Mouse (Mus musculus): ENCODE results near the gene Akap1. TPM values are rescaled to one million over a fixed set of nuclear protein-coding genes. Genes with fewer than 3 reads are reported as not detected.
A peak's percentile ranks its signal among the peaks of the same experiment; 100 is the strongest.

The Akap1 gene
- polyA plus RNA-seq, 1 experiment from 2014 or later, result 20.6 TPM

GRCm38 (mm10) chr11:88840724-88841350 lies 23.5 kb downstream of the Akap1 start:
- Histone ChIP-seq H3K9me3 (ENCODE audit: low read depth, low read length) (no peaks in the 10 kb centered on the region), H3K36me3 (ENCODE audit: insufficient read depth) (peaks cover 62% of the 10 kb centered on the region), H3K4me3 (ENCODE audit: low read depth, low read length) (no peak overlapping the region), H3K27ac (ENCODE audit: low read depth) (no peak overlapping the region; the same call in 1 of the 2 replicates), H3K4me1 (ENCODE audit: insufficient read depth) (no peaks in the 10 kb centered on the region), H3K27me3 (ENCODE audit: insufficient read depth, low read length) (no peaks in the 10 kb centered on the region), H3K4me2 (no peak overlapping the region), H3K9ac (no peak overlapping the region; the same call in 1 of the 2 replicates)
- no peak for TF ChIP-seq CTCF (IDR thresholded peaks at IDR 0.05; ENCODE audit: low read depth)
- 77% methylated on average over 10 of the region's 10 CpGs for WGBS
- DNase-seq, result no peak
- no peak; the same call in 1 of the 2 replicates for ATAC-seq (ENCODE audit: insufficient read depth)

DNA sequence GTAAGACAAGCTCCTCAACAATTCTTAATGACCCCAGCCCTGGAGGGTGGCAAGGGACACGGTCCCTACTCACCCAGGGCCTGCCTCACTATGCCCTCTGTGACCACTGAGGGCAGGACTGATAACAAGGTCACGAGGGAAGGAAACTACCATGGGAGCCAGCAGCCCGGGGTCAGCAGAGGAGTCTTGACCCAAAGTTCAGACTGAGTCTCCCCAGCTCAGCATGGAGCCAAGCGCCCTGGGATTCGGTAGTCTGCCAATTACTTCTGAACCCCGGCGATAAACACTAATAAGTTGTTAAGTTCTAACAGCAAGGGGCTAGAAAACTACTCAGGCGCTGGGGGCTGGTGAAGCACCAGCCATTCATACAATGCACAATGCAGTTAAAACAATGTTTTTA lies 24.1 kb downstream of the Akap1 start:
- Histone ChIP-seq H3K27me3 (ENCODE audit: insufficient read depth, low read length) (no peaks in the 10 kb centered on the region), H3K4me2 (no peak overlapping the region), H3K9me3 (ENCODE audit: low read depth, low read length) (no peaks in the 10 kb centered on the region), H3K4me3 (ENCODE audit: low read depth, low read length) (no peak overlapping the region), H3K4me1 (ENCODE audit: insufficient read depth) (no peaks in the 10 kb centered on the region), H3K36me3 (ENCODE audit: insufficient read depth) (peaks cover 61% of the 10 kb centered on the region), H3K9ac (no peak overlapping the region), H3K27ac (ENCODE audit: low read depth) (no peak overlapping the region)
- 71% methylated on average over 8 of the region's 8 CpGs for WGBS
- ATAC-seq (ENCODE audit: insufficient read depth), result no peak
- DNase-seq, result no peak
- no peak for TF ChIP-seq CTCF (IDR thresholded peaks at IDR 0.05; ENCODE audit: low read depth)

DNA sequence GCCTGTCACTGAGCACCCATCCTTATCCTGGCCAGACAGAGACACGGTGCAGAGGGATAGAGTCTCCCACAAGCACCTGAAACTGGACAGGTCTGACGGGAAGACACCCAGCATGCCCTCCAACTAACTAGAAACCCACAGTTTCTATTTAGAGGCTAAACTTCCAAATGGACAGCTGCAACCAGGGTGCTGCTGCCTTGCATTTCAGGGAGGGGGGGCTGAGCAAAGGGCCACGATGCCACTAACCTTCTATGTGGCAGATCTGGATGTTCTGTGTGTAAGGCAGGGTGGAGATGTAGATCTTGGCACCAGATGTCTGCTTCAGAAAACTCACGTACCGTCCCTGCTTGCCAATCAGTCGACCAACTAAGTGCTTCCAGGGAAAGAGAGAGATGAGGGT lies 25.0 kb downstream of the Akap1 start:
- no peak overlapping the region for H3K4me2 ChIP-seq
- H3K9me3 ChIP-seq (ENCODE audit: low read depth, low read length), result no peaks in the 10 kb centered on the region
- WGBS, result 85% methylated on average over 6 of the region's 6 CpGs
- DNase-seq (no peak), ATAC-seq (ENCODE audit: insufficient read depth) (no peak)
- no peaks in the 10 kb centered on the region for H3K4me1 ChIP-seq (ENCODE audit: insufficient read depth)
- no peak overlapping the region for H3K4me3 ChIP-seq (ENCODE audit: low read depth, low read length)
- H3K27me3 ChIP-seq (ENCODE audit: insufficient read depth, low read length), result no peaks in the 10 kb centered on the region
- TF ChIP-seq CTCF (IDR thresholded peaks at IDR 0.05; ENCODE audit: low read depth), result no peak
- peaks cover 61% of the 10 kb centered on the region for H3K36me3 ChIP-seq (ENCODE audit: insufficient read depth)
- no peak overlapping the region for H3K9ac ChIP-seq
- no peak overlapping the region for H3K27ac ChIP-seq (ENCODE audit: low read depth)

GRCm38 (mm10) chr11:88838630-88839029 lies 25.8 kb downstream of the Akap1 start:
- 88% methylated on average over 13 of the region's 13 CpGs for WGBS
- Histone ChIP-seq H3K36me3 (ENCODE audit: insufficient read depth) (peaks cover 62% of the 10 kb centered on the region), H3K4me3 (ENCODE audit: low read depth, low read length) (no peak overlapping the region), H3K9ac (no peak overlapping the region), H3K4me1 (ENCODE audit: insufficient read depth) (no peaks in the 10 kb centered on the region), H3K27ac (ENCODE audit: low read depth) (no peak overlapping the region), H3K9me3 (ENCODE audit: low read depth, low read length) (no peaks in the 10 kb centered on the region), H3K27me3 (ENCODE audit: insufficient read depth, low read length) (no peaks in the 10 kb centered on the region), H3K4me2 (no peak overlapping the region)
- no peak for TF ChIP-seq CTCF (IDR thresholded peaks at IDR 0.05; ENCODE audit: low read depth)
- no peak for DNase-seq
- ATAC-seq (ENCODE audit: insufficient read depth), result no peak

GRCm38 (mm10) chr11:88834606-88835005 lies 29.8 kb downstream of the Akap1 start:
- ATAC-seq (ENCODE audit: insufficient read depth), result no peak
- no peaks in the 10 kb centered on the region for H3K4me1 ChIP-seq (ENCODE audit: insufficient read depth)
- DNase-seq, result no peak
- H3K36me3 ChIP-seq (ENCODE audit: insufficient read depth), result peaks cover 80% of the 10 kb centered on the region
- TF ChIP-seq CTCF (IDR thresholded peaks at IDR 0.05; ENCODE audit: low read depth), result no peak
- H3K27ac ChIP-seq (ENCODE audit: low read depth), result no peak overlapping the region
- no peak overlapping the region for H3K4me3 ChIP-seq (ENCODE audit: low read depth, low read length)
- no peaks in the 10 kb centered on the region for H3K9me3 ChIP-seq (ENCODE audit: low read depth, low read length)
- WGBS, result 85% methylated on average over 11 of the region's 11 CpGs
- H3K4me2 ChIP-seq, result no peak overlapping the region
- no peaks in the 10 kb centered on the region for H3K27me3 ChIP-seq (ENCODE audit: insufficient read depth, low read length)
- H3K9ac ChIP-seq, result no peak overlapping the region

GRCm38 (mm10) chr11:88834134-88834533 lies 30.3 kb downstream of the Akap1 start:
- Histone ChIP-seq H3K4me3 (ENCODE audit: low read depth, low read length) (no peak overlapping the region), H3K9ac (no peak overlapping the region), H3K4me1 (ENCODE audit: insufficient read depth) (no peaks in the 10 kb centered on the region), H3K9me3 (ENCODE audit: low read depth, low read length) (no peaks in the 10 kb centered on the region), H3K4me2 (no peak overlapping the region), H3K27ac (ENCODE audit: low read depth) (no peak overlapping the region), H3K36me3 (ENCODE audit: insufficient read depth) (peaks cover 77% of the 10 kb centered on the region), H3K27me3 (ENCODE audit: insufficient read depth, low read length) (no peaks in the 10 kb centered on the region)
- WGBS, result 84% methylated on average over 14 of the region's 14 CpGs
- DNase-seq (no peak), ATAC-seq (ENCODE audit: insufficient read depth) (no peak)
- no peak for TF ChIP-seq CTCF (IDR thresholded peaks at IDR 0.05; ENCODE audit: low read depth)

GRCm38 (mm10) chr11:88833099-88833498 lies 31.3 kb downstream of the Akap1 start:
- WGBS, result 55% methylated on average over 4 of the region's 4 CpGs
- H3K9me3 ChIP-seq (ENCODE audit: low read depth, low read length), result no peaks in the 10 kb centered on the region
- peak; percentile 40; the same call in 1 of the 2 replicates for TF ChIP-seq CTCF (IDR thresholded peaks at IDR 0.05; ENCODE audit: low read depth)
- H3K27me3 ChIP-seq (ENCODE audit: insufficient read depth, low read length), result no peaks in the 10 kb centered on the region
- H3K4me2 ChIP-seq, result no peak overlapping the region
- H3K9ac ChIP-seq, result no peak overlapping the region
- DNase-seq (no peak), ATAC-seq (ENCODE audit: insufficient read depth) (peak; percentile 63; the same call in 1 of the 2 replicates)
- H3K36me3 ChIP-seq (ENCODE audit: insufficient read depth), result peaks cover 66% of the 10 kb centered on the region
- no peak overlapping the region for H3K4me3 ChIP-seq (ENCODE audit: low read depth, low read length)
- H3K4me1 ChIP-seq (ENCODE audit: insufficient read depth), result no peaks in the 10 kb centered on the region
- no peak overlapping the region for H3K27ac ChIP-seq (ENCODE audit: low read depth)

Data from lung, embryonic 14.5 days (tissue).